Mouse (Mus musculus): ENCODE results near the gene Acot8.

GRCm38 (mm10) chr2:164769258-164770037, 35.2 kb downstream of the Acot8 start, which contains the start of gene Ube2c:
- peak; percentile 46 for TF ChIP-seq CTCF (IDR thresholded peaks at IDR 0.05)
- peak; percentile 81 for TF ChIP-seq EP300 (IDR thresholded peaks at IDR 0.05)

All from lung, postnatal 0 days (tissue).